Mouse (Mus musculus) hindbrain, postnatal 0 days (tissue): Measurements from ENCODE around the gene Tmem132b. TPM values are rescaled to one million over a fixed set of nuclear protein-coding genes. Genes with fewer than 3 reads are reported as not detected.
A peak's percentile ranks its signal among the peaks of the same experiment; 100 is the strongest.

Experiments used
- ATAC-seq: fragments of 200-750 bp; cut with Nextera tagmentation; 2 replicates; pipeline ENCODE4 v1.8.0; 2017; ENCODE audit warnings: mild to moderate bottlenecking, moderate TSS enrichment, moderate library complexity
- DNase-seq: peaks from one replicate; pipeline ENCODE4 v3.0.0-alpha.2; 2015; ENCODE audit warnings: low spot score
- H3K27ac ChIP-seq: fragments of 300-500 bp; sonication (generic); 2 replicates; pipeline ENCODE4 v1.5.1; 2014; ENCODE audit warnings: mild to moderate bottlenecking
- H3K27me3 ChIP-seq: fragments of 300-500 bp; sonication (generic); 2 replicates; pipeline ENCODE4 v1.6.1; 2014; ENCODE audit warnings: low read length, mixed read lengths; ENCODE audit not compliant: insufficient read depth
- H3K36me3 ChIP-seq: fragments of 300-500 bp; sonication (generic); 2 replicates; pipeline ENCODE4 v1.6.1; 2014; ENCODE audit warnings: low read length, mixed read lengths; ENCODE audit not compliant: insufficient read depth
- H3K4me1 ChIP-seq: fragments of 300-500 bp; sonication (generic); 2 replicates; pipeline ENCODE4 v1.6.1; 2014; ENCODE audit warnings: antibody characterized with exemption, low read length, mixed read lengths; ENCODE audit not compliant: insufficient read depth
- H3K4me2 ChIP-seq: fragments of 300-500 bp; sonication (generic); 2 replicates; pipeline ENCODE4 v1.6.1; 2014; ENCODE audit warnings: low read depth, mild to moderate bottlenecking, low read length, moderate library complexity, mixed read lengths
- H3K4me3 ChIP-seq: fragments of 300-500 bp; sonication (generic); 2 replicates; pipeline ENCODE4 v1.5.1; 2014; ENCODE audit warnings: low read length
- H3K9ac ChIP-seq: fragments of 300-500 bp; sonication (generic); replicated peaks from 2 replicates; pipeline ENCODE4 v1.6.1; 2014; ENCODE audit warnings: mild to moderate bottlenecking, low read length, moderate library complexity, mixed read lengths
- H3K9me3 ChIP-seq: fragments of 300-500 bp; sonication (generic); 2 replicates; pipeline ENCODE4 v1.6.1; 2016; ENCODE audit warnings: low read length, mixed read lengths
- CTCF ChIP-seq: IDR thresholded peaks from 2 replicates; pipeline ENCODE4 v1.5.1; 2016; ENCODE audit warnings: antibody characterized with exemption, control low read depth, low read depth
- WGBS: fragments of 180-500 bp; shearing (Covaris S2); extraction: QIAGEN DNeasy Blood & Tissue Kit; methylation state at CpG from one replicate; pipeline ENCODE4 v1.1.7; 2014; 5-methylcytosine and 5-hydroxymethylcytosine counted together
- polyA plus RNA-seq: library from polyadenylated mRNA; unstranded; fragments of >200 nt; fragmentation: Nextera tagmentation; extraction: Ambion mirVana; gene quantifications from 2 replicates; pipeline ENCODE4 v1.2.1, GENCODE M21; 2015
- total RNA-seq: library from RNA; depleted of rRNA; stranded (reverse); fragments of >200 nt; gene quantifications from 2 replicates; pipeline ENCODE4 v1.2.3, GENCODE M21; 2014; rRNA removed

Tmem132b gene
- total and polyA plus RNA-seq, 2 experiments from 2014 or later = 6.9 to 45.9 TPM

- Histone ChIP-seq H3K4me3 (no peak overlapping the region), H3K4me1 (no peaks in the 10 kb centered on the region), H3K27ac (no peak overlapping the region), H3K9ac (no peak overlapping the region), H3K27me3 (no peaks in the 10 kb centered on the region), H3K4me2 (no peak overlapping the region), H3K9me3 (no peaks in the 10 kb centered on the region), H3K36me3 (no peaks in the 10 kb centered on the region)
- WGBS = 13% methylated on average over 11 of the region's 11 CpGs
- ATAC-seq (no peak; the same call in 1 of the 2 replicates), DNase-seq (peak; percentile 50)
- peak; percentile 76 for TF ChIP-seq CTCF
These were observed 268.5 kb downstream of the Tmem132b start for GRCm38 (mm10) chr5:125800025-125800424.

DNA sequence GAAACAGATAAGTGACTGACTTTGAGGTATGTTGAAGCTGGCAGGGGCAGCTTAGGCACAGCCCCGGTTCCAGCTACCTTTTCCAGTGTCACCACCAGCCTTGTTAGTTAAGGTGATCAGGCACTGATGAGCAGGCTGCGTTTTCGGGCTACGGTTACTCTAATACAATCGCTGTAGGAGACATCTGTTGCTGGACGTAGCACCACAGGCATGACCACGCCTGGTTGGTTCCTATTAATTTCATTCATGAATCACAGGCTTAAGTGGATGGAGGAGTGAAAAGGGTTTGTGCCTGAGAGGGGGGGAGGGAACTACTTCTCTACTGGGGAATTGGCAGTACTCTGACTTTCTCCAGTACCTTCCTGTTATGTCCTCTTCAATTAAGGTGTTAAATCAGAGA lies 271.2 kb downstream of the Tmem132b start:
- no peak overlapping the region for H3K4me3 ChIP-seq
- DNase-seq = peak; percentile 77
- WGBS = 39% methylated on average over 7 of the region's 7 CpGs
- no peaks in the 10 kb centered on the region for H3K36me3 ChIP-seq
- TF ChIP-seq CTCF = no peak
- no peaks in the 10 kb centered on the region for H3K9me3 ChIP-seq
- no peak overlapping the region for H3K9ac ChIP-seq
- peak; percentile 85 for ATAC-seq
- no peak overlapping the region for H3K27ac ChIP-seq
- H3K4me1 ChIP-seq = no peaks in the 10 kb centered on the region
- H3K27me3 ChIP-seq = no peaks in the 10 kb centered on the region
- H3K4me2 ChIP-seq = no peak overlapping the region

- H3K4me2 ChIP-seq = no peak overlapping the region
- WGBS = 37% methylated on average over 5 of the region's 5 CpGs
- TF ChIP-seq CTCF = no peak
- H3K27ac ChIP-seq = no peak overlapping the region
- no peaks in the 10 kb centered on the region for H3K9me3 ChIP-seq
- ATAC-seq (no peak), DNase-seq (no peak)
- no peaks in the 10 kb centered on the region for H3K27me3 ChIP-seq
- no peak overlapping the region for H3K9ac ChIP-seq
- H3K4me1 ChIP-seq = no peaks in the 10 kb centered on the region
- no peak overlapping the region for H3K4me3 ChIP-seq
- H3K36me3 ChIP-seq = no peaks in the 10 kb centered on the region
These were observed 273.8 kb downstream of the Tmem132b start for GRCm38 (mm10) chr5:125805327-125805726.

DNA sequence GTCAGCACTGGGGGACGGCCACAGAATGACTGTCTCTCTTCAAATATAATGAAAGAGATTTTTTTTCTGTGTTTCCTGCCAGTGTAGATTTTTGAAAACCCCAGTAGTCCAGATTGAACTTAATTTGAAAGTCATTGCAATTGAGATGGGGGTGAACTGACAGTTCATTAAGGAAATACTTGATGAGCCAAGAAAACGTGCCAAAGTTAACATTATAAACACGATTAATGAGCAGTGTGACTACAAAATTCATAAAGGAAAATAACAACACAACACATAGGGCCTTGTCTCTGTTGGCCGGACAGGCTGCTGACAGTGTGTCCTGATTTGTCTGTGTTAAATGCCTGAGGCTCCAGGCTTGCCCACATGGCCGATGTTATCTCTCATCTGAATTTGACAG lies 276.3 kb downstream of the Tmem132b start:
- 57% methylated on average over 5 of the region's 5 CpGs for WGBS
- ATAC-seq (no peak), DNase-seq (no peak)
- Histone ChIP-seq H3K27me3 (no peaks in the 10 kb centered on the region), H3K4me3 (no peak overlapping the region), H3K4me1 (no peaks in the 10 kb centered on the region), H3K9me3 (no peaks in the 10 kb centered on the region), H3K9ac (no peak overlapping the region), H3K36me3 (no peaks in the 10 kb centered on the region), H3K27ac (no peak overlapping the region), H3K4me2 (no peak overlapping the region)
- TF ChIP-seq CTCF = no peak

- no peaks in the 10 kb centered on the region for H3K4me1 ChIP-seq
- no peaks in the 10 kb centered on the region for H3K27me3 ChIP-seq
- DNase-seq (no peak), ATAC-seq (no peak)
- H3K36me3 ChIP-seq = no peaks in the 10 kb centered on the region
- H3K9ac ChIP-seq = no peak overlapping the region
- no peak overlapping the region for H3K27ac ChIP-seq
- no peak overlapping the region for H3K4me3 ChIP-seq
- no peak overlapping the region for H3K4me2 ChIP-seq
- no peak for TF ChIP-seq CTCF
- H3K9me3 ChIP-seq = no peaks in the 10 kb centered on the region
- WGBS = 80% methylated on average over 3 of the region's 3 CpGs
These were observed 297.8 kb downstream of the Tmem132b start for GRCm38 (mm10) chr5:125829342-125829741.

- Histone ChIP-seq H3K36me3 (no peaks in the 10 kb centered on the region), H3K9me3 (no peaks in the 10 kb centered on the region), H3K4me3 (no peak overlapping the region), H3K27ac (no peak overlapping the region), H3K9ac (no peak overlapping the region), H3K4me1 (no peaks in the 10 kb centered on the region), H3K4me2 (no peak overlapping the region), H3K27me3 (no peaks in the 10 kb centered on the region)
- WGBS = 85% methylated on average over 1 of the region's 1 CpGs
- TF ChIP-seq CTCF = no peak
- DNase-seq = no peak
- no peak for ATAC-seq
These were observed 304.3 kb downstream of the Tmem132b start for GRCm38 (mm10) chr5:125835890-125836289.

DNA sequence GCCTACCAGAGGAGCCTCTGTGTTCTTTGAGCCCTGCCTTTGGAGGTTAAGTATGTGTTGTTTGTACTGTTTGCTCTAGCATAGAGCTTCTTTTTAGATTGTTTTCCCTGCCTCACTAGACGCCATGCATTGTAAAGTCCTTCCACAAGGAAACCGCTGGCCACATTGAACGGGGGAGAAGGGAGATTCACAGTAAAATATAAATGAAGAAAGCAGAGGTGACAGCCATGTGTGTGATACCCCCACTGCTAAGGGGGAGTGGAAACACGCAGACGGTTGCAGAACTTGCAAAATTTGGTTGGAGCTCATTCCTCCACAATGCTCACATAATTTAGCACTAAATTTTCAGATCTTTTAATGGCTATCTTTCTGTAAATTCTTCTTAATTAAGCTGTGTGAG lies 305.2 kb downstream of the Tmem132b start:
- no peak for TF ChIP-seq CTCF
- Histone ChIP-seq H3K4me3 (no peak overlapping the region), H3K27me3 (no peaks in the 10 kb centered on the region), H3K4me1 (no peaks in the 10 kb centered on the region), H3K27ac (no peak overlapping the region), H3K4me2 (no peak overlapping the region), H3K36me3 (no peaks in the 10 kb centered on the region), H3K9me3 (no peaks in the 10 kb centered on the region), H3K9ac (no peak overlapping the region)
- DNase-seq (no peak), ATAC-seq (no peak)
- WGBS = 86% methylated on average over 5 of the region's 5 CpGs

Other genes starting within 250 kb of the Tmem132b start
- gene Scarb1, start 190.7 kb upstream of the Tmem132b start, total RNA-seq = 70.3 and 71.7 TPM in 2 replicates
- gene Scarb1, start 190.7 kb upstream of the Tmem132b start, polyA plus RNA-seq = 53.9 and 56.1 TPM in 2 replicates
- gene Gm10382, start 142.5 kb upstream of the Tmem132b start, total RNA-seq = 1.3 TPM in 1 of 2 replicates, not detected in the other
- 0.48 and 0.66 TPM in 2 replicates for gene Gm10382, start 142.5 kb upstream of the Tmem132b start, polyA plus RNA-seq
- 911 and 1,042 TPM in 2 replicates for gene Ubc, start 141.6 kb upstream of the Tmem132b start, total RNA-seq
- 1,155 and 1,219 TPM in 2 replicates for gene Ubc, start 141.6 kb upstream of the Tmem132b start, polyA plus RNA-seq
- gene Dhx37, start 97.7 kb upstream of the Tmem132b start, total RNA-seq = 15.8 and 27.5 TPM in 2 replicates
- gene Dhx37, start 97.7 kb upstream of the Tmem132b start, polyA plus RNA-seq = 8.0 and 9.8 TPM in 2 replicates
- gene Bri3bp, start 90.2 kb upstream of the Tmem132b start, total RNA-seq = 89.3 and 91.2 TPM in 2 replicates
- gene Bri3bp, start 90.2 kb upstream of the Tmem132b start, polyA plus RNA-seq = 41.7 and 44.2 TPM in 2 replicates
- 124 and 125 TPM in 2 replicates for gene Aacs, start 56.0 kb upstream of the Tmem132b start, total RNA-seq
- 77.3 and 77.6 TPM in 2 replicates for gene Aacs, start 56.0 kb upstream of the Tmem132b start, polyA plus RNA-seq